Mouse (Mus musculus) megakaryocyte progenitor cell, adult 5-6 weeks (primary cell): Measurements from ENCODE around the gene Ppm1d. TPM values are rescaled to one million over a fixed set of nuclear protein-coding genes. Genes with fewer than 3 reads are reported as not detected.

ENCODE experiments used
- total RNA-seq, 2 experiments: library from RNA; stranded (forward) in 1 of 2; stranded (reverse) in 1 of 2; fragments of 157-497, 149-512 nt in 1 of 2; fragments of 200-1000 nt in 1 of 2; gene quantifications; 2 replicates each; pipeline versions ENCODE4 v1.2.3 to v1.2.4; 2015 to 2017

Ppm1d gene
- total RNA-seq, 2 experiments from 2014 or later: 13.4 to 31.8 TPM

Other genes with a start within 250 kb of the Ppm1d start
- 12.6 and 14.6 TPM in 2 replicates for gene Usp32, start 171.1 kb upstream of the Ppm1d start, total RNA-seq (2015)
- gene Usp32, start 171.1 kb upstream of the Ppm1d start, total RNA-seq (2017): 11.1 and 23.8 TPM in 2 replicates
- not detected in 2 replicates for gene 1700125H20Rik, start 140.8 kb upstream of the Ppm1d start, total RNA-seq (2015)
- gene 1700125H20Rik, start 140.8 kb upstream of the Ppm1d start, total RNA-seq (2017): not detected in 2 replicates
- 33.2 and 34.1 TPM in 2 replicates for gene Appbp2, start 76.1 kb upstream of the Ppm1d start, total RNA-seq (2015)
- 21.3 and 26.2 TPM in 2 replicates for gene Appbp2, start 76.1 kb upstream of the Ppm1d start, total RNA-seq (2017)
- gene Bcas3, start 41.9 kb downstream of the Ppm1d start, total RNA-seq (2015): 14.6 and 22.1 TPM in 2 replicates
- gene Bcas3, start 41.9 kb downstream of the Ppm1d start, total RNA-seq (2017): 14.3 and 19.8 TPM in 2 replicates